Mouse (Mus musculus): ENCODE results near the gene Mat2a.

Mat2a gene

GRCm38 (mm10) chr6:72383142-72383820 lies 56.1 kb downstream of the Mat2a start:
- DNase-seq (ENCODE audit: low spot score), result no peak

Data from ovary, postnatal 36 days (tissue).